Mouse (Mus musculus) ES-E14 (cell line): ENCODE results near the gene Pwwp2a.
A peak's percentile ranks its signal among the peaks of the same experiment; 100 is the strongest.

Source experiments
- CHD2 ChIP-seq: IDR thresholded peaks from 2 replicates; pipeline ENCODE4 v1.6.1; 2014; ENCODE audit warnings: mild to moderate bottlenecking, low read depth, low read length, inconsistent platforms
- HCFC1 ChIP-seq: IDR thresholded peaks from 2 replicates; pipeline ENCODE4 v1.6.1; 2012; ENCODE audit warnings: low read length, inconsistent platforms, borderline replicate concordance; ENCODE audit not compliant: insufficient read depth
- MAFK ChIP-seq: IDR thresholded peaks from 2 replicates; pipeline ENCODE4 v1.6.1; 2014; ENCODE audit warnings: mild to moderate bottlenecking, low read depth, low read length, inconsistent platforms; ENCODE audit not compliant: insufficient read depth

DNA sequence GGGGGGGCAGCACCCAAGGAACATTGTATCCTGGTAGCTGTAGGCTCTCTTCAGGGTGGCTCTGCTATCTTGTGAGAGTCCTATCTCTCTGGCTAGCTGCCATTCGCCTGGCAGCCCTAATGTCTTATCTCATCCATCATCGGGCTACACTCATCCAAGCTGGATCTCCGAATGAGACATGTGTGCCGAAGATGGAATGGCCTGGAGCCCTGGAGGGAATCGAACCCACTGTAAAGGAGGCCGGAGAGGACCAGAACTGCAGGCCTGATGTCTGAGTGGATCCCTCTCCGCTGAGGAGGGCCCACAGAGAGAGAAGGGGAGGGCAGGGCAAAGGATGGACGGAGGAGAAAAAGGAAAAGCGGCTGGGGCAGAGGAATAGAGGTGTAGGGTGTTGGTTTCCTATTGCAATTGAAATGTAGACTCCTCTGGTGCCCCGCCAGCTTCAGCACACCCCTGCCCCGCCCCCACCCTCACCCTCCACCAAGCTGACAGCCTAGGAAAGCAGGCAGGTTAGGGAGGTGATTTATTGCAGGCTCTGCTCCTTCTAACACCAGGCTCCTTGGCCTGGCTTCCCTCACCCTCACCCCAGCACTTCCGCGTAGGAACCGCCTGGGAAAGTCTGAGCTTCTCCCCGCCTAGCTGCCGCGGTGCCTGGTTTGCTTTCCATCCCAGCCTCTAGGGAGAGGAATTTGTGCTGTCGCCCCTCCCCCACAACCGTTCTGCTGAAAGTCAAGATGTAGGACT lies 48.0 kb upstream of the Pwwp2a start:
- 0 out of 2 replicates have a peak, but pooled peaks have one; percentile 5 for TF ChIP-seq MAFK
- no peak for TF ChIP-seq HCFC1
- TF ChIP-seq CHD2 = no peak
